Mouse (Mus musculus) G1E (cell line): ENCODE data around the gene 1500015O10Rik.

ENCODE experiments used
- CTCF ChIP-seq: IDR thresholded peaks from 2 replicates; pipeline ENCODE4 v1.5.1; 2012; ENCODE audit warnings: low read depth, low read length, inconsistent platforms, mixed read lengths
- POLR2AphosphoS5 ChIP-seq: IDR thresholded peaks from 2 replicates; pipeline ENCODE4 v1.6.1; 2012; ENCODE audit warnings: low read depth, low read length, inconsistent platforms; ENCODE audit not compliant: insufficient replicate concordance

DNA sequence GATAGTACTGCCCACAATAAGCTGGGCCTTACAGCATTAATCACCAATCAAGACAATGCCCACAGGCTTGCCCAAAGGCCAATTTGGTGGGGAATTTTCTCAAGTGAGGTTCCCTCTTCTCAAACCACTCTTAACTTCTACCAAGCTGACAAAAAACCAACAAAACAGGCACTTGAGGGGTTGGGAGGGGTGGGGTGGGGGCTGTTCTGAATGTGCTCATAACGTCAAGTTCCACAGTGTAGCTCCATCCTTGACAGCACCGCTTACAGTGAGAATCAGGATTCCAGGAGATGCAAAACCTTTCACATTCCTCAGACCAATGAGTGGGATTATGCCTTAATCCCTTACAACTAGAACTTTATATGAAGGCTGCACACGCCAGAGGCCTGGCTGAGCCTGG, 52.8 kb downstream of the 1500015O10Rik start:
- TF ChIP-seq POLR2AphosphoS5 (no peak), CTCF (no peak)
